Mouse (Mus musculus): ENCODE measurements at regions not wholly inside any gene's neighbourhood (a gene's known extent, or its start where the extent isn't known, plus 50 kb on each side); places are given as distances from the start of the nearest gene placed in this dataset.
A peak's percentile ranks its signal among the peaks of the same experiment; 100 is the strongest.

- Histone ChIP-seq H3K9me3 (ENCODE audit: control insufficient read depth, low read length) (no peaks in the 10 kb centered on the region), H3K27me3 (replicated peaks; ENCODE audit: control insufficient read depth, insufficient read depth, low read length) (no peaks in the 10 kb centered on the region), H3K27ac (replicated peaks; ENCODE audit: low read depth, low read length) (no peak overlapping the region), H3K9ac (ENCODE audit: low read depth, low read length) (no peak overlapping the region), H3K4me2 (ENCODE audit: low read depth, low read length) (peak overlapping the region; percentile 18), H3K4me1 (ENCODE audit: control insufficient read depth, insufficient read depth, low read length) (peaks cover 24% of the 10 kb centered on the region), H3K36me3 (ENCODE audit: control insufficient read depth, insufficient read depth, low read length) (no peaks in the 10 kb centered on the region), H3K4me3 (ENCODE audit: low read depth, low read length) (no peak overlapping the region)
- ATAC-seq (ENCODE audit: low read depth) = peak; percentile 39; the same call in 1 of the 2 replicates
- DNase-seq (ENCODE audit: low spot score) = no peak
- 15% methylated on average over 13 of the region's 13 CpGs for WGBS
Observed at GRCm38 (mm10) chr8:8984159-8984828, 294.0 kb upstream of the Arglu1 start.

GRCm38 (mm10) chr8:8983133-8983661 is 292.9 kb upstream of the Arglu1 start:
- no peak for ATAC-seq (ENCODE audit: low read depth)
- H3K4me2 ChIP-seq (ENCODE audit: low read depth, low read length) = peak overlapping the region; percentile 10; the same call in 1 of the 2 replicates

GRCm38 (mm10) chr8:8978969-8979368 is 288.6 kb upstream of the Arglu1 start:
- DNase-seq (ENCODE audit: low spot score) = no peak
- WGBS = 19% methylated on average over 1 of the region's 1 CpGs

More at GRCm38 (mm10) chr8:8983133-8983661, 292.9 kb upstream of the Arglu1 start:
- H3K4me3 ChIP-seq (ENCODE audit: low read depth, low read length) = no peak overlapping the region
- no peak for DNase-seq (ENCODE audit: low spot score)
- 38% methylated on average over 5 of the region's 5 CpGs for whole genome bisulfite sequencing
- H3K36me3 ChIP-seq (ENCODE audit: control insufficient read depth, insufficient read depth, low read length) = no peaks in the 10 kb centered on the region
- H3K27ac ChIP-seq (replicated peaks; ENCODE audit: low read depth, low read length) = no peak overlapping the region
- H3K4me1 ChIP-seq (ENCODE audit: control insufficient read depth, insufficient read depth, low read length) = peaks cover 24% of the 10 kb centered on the region
- H3K27me3 ChIP-seq (replicated peaks; ENCODE audit: control insufficient read depth, insufficient read depth, low read length) = no peaks in the 10 kb centered on the region
- no peaks in the 10 kb centered on the region for H3K9me3 ChIP-seq (ENCODE audit: control insufficient read depth, low read length)
- H3K9ac ChIP-seq (ENCODE audit: low read depth, low read length) = no peak overlapping the region

GRCm38 (mm10) chr8:8973769-8974168 is 283.4 kb upstream of the Arglu1 start:
- H3K4me2 ChIP-seq (ENCODE audit: low read depth, low read length) = no peak overlapping the region
- H3K9ac ChIP-seq (ENCODE audit: low read depth, low read length) = no peak overlapping the region
- H3K36me3 ChIP-seq (ENCODE audit: control insufficient read depth, insufficient read depth, low read length) = no peaks in the 10 kb centered on the region
- ATAC-seq (ENCODE audit: low read depth) (no peak), DNase-seq (ENCODE audit: low spot score) (no peak)
- WGBS = 72% methylated on average over 6 of the region's 6 CpGs
- no peak overlapping the region for H3K27ac ChIP-seq (replicated peaks; ENCODE audit: low read depth, low read length)
- no peaks in the 10 kb centered on the region for H3K27me3 ChIP-seq (replicated peaks; ENCODE audit: control insufficient read depth, insufficient read depth, low read length)
- H3K4me1 ChIP-seq (ENCODE audit: control insufficient read depth, insufficient read depth, low read length) = peaks cover 17% of the 10 kb centered on the region
- H3K9me3 ChIP-seq (ENCODE audit: control insufficient read depth, low read length) = no peaks in the 10 kb centered on the region
- H3K4me3 ChIP-seq (ENCODE audit: low read depth, low read length) = no peak overlapping the region

More at GRCm38 (mm10) chr8:8978969-8979368, 288.6 kb upstream of the Arglu1 start:
- Histone ChIP-seq H3K36me3 (ENCODE audit: control insufficient read depth, insufficient read depth, low read length) (no peaks in the 10 kb centered on the region), H3K27me3 (replicated peaks; ENCODE audit: control insufficient read depth, insufficient read depth, low read length) (no peaks in the 10 kb centered on the region), H3K4me1 (ENCODE audit: control insufficient read depth, insufficient read depth, low read length) (peaks cover 12% of the 10 kb centered on the region), H3K4me3 (ENCODE audit: low read depth, low read length) (no peak overlapping the region), H3K9me3 (ENCODE audit: control insufficient read depth, low read length) (no peaks in the 10 kb centered on the region), H3K27ac (replicated peaks; ENCODE audit: low read depth, low read length) (no peak overlapping the region), H3K9ac (ENCODE audit: low read depth, low read length) (no peak overlapping the region), H3K4me2 (ENCODE audit: low read depth, low read length) (no peak overlapping the region)
- ATAC-seq (ENCODE audit: low read depth) = no peak

- Histone ChIP-seq H3K27ac (replicated peaks; ENCODE audit: low read depth, low read length) (no peak overlapping the region), H3K4me1 (ENCODE audit: control insufficient read depth, insufficient read depth, low read length) (peaks cover 20% of the 10 kb centered on the region), H3K36me3 (ENCODE audit: control insufficient read depth, insufficient read depth, low read length) (no peaks in the 10 kb centered on the region), H3K4me3 (ENCODE audit: low read depth, low read length) (no peak overlapping the region), H3K4me2 (ENCODE audit: low read depth, low read length) (no peak overlapping the region), H3K9me3 (ENCODE audit: control insufficient read depth, low read length) (no peaks in the 10 kb centered on the region), H3K9ac (ENCODE audit: low read depth, low read length) (no peak overlapping the region), H3K27me3 (replicated peaks; ENCODE audit: control insufficient read depth, insufficient read depth, low read length) (no peaks in the 10 kb centered on the region)
- no peak for DNase-seq (ENCODE audit: low spot score)
- WGBS = 67% methylated on average over 6 of the region's 6 CpGs
- no peak for ATAC-seq (ENCODE audit: low read depth)
Observed at GRCm38 (mm10) chr8:8973334-8973733, 283.0 kb upstream of the Arglu1 start.

GRCm38 (mm10) chr8:8970776-8971175 is 280.5 kb upstream of the Arglu1 start:
- 75% methylated on average over 5 of the region's 5 CpGs for WGBS
- H3K9me3 ChIP-seq (ENCODE audit: control insufficient read depth, low read length) = no peaks in the 10 kb centered on the region
- peaks cover 25% of the 10 kb centered on the region for H3K4me1 ChIP-seq (ENCODE audit: control insufficient read depth, insufficient read depth, low read length)
- no peak overlapping the region for H3K4me2 ChIP-seq (ENCODE audit: low read depth, low read length)
- no peaks in the 10 kb centered on the region for H3K27me3 ChIP-seq (replicated peaks; ENCODE audit: control insufficient read depth, insufficient read depth, low read length)
- no peak for ATAC-seq (ENCODE audit: low read depth)
- DNase-seq (ENCODE audit: low spot score) = no peak
- no peak overlapping the region for H3K4me3 ChIP-seq (ENCODE audit: low read depth, low read length)
- H3K27ac ChIP-seq (replicated peaks; ENCODE audit: low read depth, low read length) = no peak overlapping the region
- H3K36me3 ChIP-seq (ENCODE audit: control insufficient read depth, insufficient read depth, low read length) = no peaks in the 10 kb centered on the region
- H3K9ac ChIP-seq (ENCODE audit: low read depth, low read length) = no peak overlapping the region

- no peaks in the 10 kb centered on the region for H3K27me3 ChIP-seq (replicated peaks; ENCODE audit: control insufficient read depth, insufficient read depth, low read length)
- H3K9ac ChIP-seq (ENCODE audit: low read depth, low read length) = no peak overlapping the region
- H3K9me3 ChIP-seq (ENCODE audit: control insufficient read depth, low read length) = no peaks in the 10 kb centered on the region
- DNase-seq (ENCODE audit: low spot score) (no peak), ATAC-seq (ENCODE audit: low read depth) (no peak)
- H3K27ac ChIP-seq (replicated peaks; ENCODE audit: low read depth, low read length) = no peak overlapping the region
- WGBS = 79% methylated on average over 5 of the region's 5 CpGs
- no peaks in the 10 kb centered on the region for H3K36me3 ChIP-seq (ENCODE audit: control insufficient read depth, insufficient read depth, low read length)
- no peak overlapping the region for H3K4me2 ChIP-seq (ENCODE audit: low read depth, low read length)
- no peak overlapping the region for H3K4me3 ChIP-seq (ENCODE audit: low read depth, low read length)
- peaks cover 27% of the 10 kb centered on the region for H3K4me1 ChIP-seq (ENCODE audit: control insufficient read depth, insufficient read depth, low read length)
Observed at GRCm38 (mm10) chr8:8970346-8970745, 280.0 kb upstream of the Arglu1 start.

- Histone ChIP-seq H3K4me2 (ENCODE audit: low read depth, low read length) (peak overlapping the region; percentile 31), H3K4me1 (ENCODE audit: control insufficient read depth, insufficient read depth, low read length) (peaks cover 27% of the 10 kb centered on the region), H3K9me3 (ENCODE audit: control insufficient read depth, low read length) (no peaks in the 10 kb centered on the region), H3K9ac (ENCODE audit: low read depth, low read length) (no peak overlapping the region), H3K27me3 (replicated peaks; ENCODE audit: control insufficient read depth, insufficient read depth, low read length) (no peaks in the 10 kb centered on the region), H3K27ac (replicated peaks; ENCODE audit: low read depth, low read length) (peak overlapping the region; percentile 35; the same call in 1 of the 2 replicates), H3K4me3 (ENCODE audit: low read depth, low read length) (peak overlapping the region; percentile 6; the same call in 1 of the 2 replicates), H3K36me3 (ENCODE audit: control insufficient read depth, insufficient read depth, low read length) (no peaks in the 10 kb centered on the region)
- ATAC-seq (ENCODE audit: low read depth) (peak; percentile 69), DNase-seq (ENCODE audit: low spot score) (peak; percentile 84)
- 56% methylated on average over 21 of the region's 21 CpGs for WGBS
Observed at GRCm38 (mm10) chr8:8969112-8969950, 279.0 kb upstream of the Arglu1 start.

Measured in embryonic facial prominence, embryonic 14.5 days (tissue).